Mouse (Mus musculus): Measurements from ENCODE around the gene Dcakd.

Dcakd gene

DNA sequence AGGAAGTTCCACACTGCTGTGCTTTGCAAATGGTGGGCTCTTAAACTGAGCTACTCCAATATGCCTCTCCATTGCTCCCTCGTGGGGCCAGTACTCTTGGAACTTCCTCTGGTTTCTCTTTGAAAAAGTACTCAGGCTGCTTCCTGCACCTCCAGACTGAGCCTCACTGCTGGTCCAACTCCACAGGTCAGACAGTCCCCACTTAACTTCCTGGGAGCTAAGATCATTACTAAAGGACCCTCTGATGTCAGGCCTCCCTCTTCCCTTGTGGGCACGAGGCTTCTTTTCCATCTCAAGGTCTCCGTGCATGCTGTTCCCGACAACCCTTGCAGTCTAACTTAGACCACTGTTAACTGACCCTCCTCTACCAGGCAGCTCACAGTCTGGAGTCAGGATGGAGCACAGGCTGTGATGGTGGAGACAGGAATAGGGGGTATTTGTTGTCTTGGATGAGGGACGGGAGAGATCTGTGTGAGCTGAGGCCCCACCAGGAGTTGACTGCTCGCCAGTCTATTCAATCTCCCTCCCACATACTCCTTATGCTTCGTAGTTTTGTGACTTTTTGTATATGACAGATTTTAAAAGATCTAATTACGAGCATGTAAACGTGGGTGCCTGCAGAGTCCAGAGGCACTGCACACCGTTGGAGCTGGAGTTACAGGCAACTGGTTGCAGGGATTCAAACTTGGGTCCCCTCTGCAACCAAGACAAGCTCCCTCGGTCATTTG, 22.7 kb downstream of the Dcakd start:
- no peak for DNase-seq

DNA sequence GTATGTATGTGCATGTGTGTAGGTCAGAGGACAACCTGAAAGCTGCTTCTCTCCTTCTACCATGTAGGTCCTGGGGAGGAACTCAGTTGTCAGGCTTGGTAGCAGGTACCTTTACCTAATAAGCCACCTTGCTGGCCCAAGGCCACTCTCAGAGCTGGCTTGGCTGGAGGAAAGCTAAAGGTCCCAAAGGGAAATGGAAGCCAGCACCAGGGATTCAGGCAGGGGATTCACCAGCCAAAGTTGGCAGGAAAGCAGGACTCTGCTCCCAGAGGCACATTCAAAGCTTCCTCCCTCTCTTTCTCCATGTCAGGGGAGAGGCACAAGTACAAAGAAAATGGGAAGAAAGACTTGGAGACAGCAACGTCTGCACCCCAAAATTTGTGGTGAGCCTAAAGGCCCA, 23.3 kb downstream of the Dcakd start:
- no peak for DNase-seq

DNA sequence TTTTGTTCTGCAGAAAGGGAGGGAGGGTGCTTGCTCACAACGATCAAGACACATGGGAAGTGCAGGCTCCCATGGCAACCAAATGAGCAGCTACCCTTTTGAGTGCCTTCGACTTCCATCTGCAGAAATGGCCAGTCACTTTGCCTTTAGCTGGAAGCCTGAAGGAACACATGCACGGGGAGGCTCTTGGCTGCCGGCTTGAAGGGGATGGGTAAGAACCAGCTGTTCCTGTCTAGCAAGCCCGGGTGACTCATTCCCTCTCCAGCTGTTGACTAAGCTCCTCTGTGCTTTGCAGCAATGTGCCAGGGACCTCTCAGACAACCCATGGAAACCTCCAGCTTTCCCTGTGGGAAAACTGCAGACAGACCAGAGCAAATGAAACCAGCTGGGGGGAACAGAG, 24.9 kb downstream of the Dcakd start:
- no peak for DNase-seq

DNA sequence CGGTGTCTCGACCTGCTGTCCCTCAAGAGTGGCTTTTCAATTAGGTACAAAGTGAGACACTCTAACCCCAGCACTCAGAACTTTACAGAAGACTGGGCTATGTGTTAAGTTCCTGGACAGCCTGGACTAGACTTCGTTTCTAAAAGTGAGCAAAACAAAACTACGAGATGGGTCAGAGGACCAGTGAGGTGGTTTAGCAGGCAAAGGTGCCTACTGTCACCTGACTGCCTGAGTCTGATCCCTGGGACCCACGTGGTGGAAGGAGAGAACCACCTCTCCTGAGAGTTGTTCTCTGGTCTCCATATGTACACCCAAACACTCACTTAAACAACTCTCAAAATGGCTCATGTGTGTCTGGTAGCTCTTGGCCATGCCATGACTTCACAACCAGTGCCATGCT, 27.1 kb downstream of the Dcakd start:
- DNase-seq = no peak

DNA sequence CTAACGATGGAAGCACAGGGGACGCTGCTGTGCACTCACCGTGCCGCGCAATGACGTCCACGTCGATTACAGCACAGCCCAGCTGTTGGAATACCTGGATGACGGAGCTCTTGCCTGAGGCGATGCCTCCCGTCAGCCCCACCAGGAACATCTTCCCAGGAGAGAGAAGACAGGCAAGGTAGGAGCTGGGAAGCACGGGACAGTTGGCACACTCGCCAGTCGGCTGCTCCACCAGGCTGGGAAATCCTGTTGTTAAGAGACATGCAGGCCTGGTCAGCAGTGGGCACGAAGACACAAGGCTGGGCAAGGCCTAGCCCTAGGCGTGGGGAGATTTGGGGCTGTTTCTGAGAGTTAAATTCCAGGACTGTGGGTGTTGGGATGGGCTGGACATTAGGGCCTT, 28.0 kb downstream of the Dcakd start:
- no peak for DNase-seq

DNA sequence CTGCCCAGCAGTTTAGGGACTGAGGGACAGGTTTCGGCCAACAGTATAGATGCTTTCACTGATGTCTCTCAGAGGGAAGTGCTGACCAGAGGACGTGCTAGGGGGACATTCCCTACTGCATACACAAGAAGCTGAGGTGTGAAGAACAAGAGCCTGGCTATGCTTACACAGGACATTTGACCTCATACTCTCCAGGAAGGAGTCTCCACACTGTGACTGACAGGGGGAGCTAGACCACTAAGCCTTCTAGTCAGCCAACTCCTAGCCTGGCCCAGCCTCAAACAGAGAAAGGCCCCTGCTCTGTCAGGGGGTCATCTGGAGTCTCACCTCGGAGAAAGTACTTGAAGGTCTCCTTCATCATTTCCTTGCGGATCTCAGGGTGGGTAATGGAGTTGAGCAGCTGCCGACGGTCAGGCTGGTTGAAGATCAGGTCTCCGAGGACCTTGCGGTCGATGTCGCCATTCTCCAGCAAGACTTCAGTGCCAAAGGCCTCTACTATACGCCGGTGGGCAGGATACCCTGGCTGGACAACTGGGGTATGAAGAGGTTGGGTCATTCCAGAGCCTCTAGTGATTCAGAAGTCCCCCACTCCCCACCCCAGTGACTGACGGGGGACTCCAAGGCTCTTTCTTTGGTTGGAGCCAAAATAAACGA, 28.7 kb downstream of the Dcakd start:
- DNase-seq = no peak

DNA sequence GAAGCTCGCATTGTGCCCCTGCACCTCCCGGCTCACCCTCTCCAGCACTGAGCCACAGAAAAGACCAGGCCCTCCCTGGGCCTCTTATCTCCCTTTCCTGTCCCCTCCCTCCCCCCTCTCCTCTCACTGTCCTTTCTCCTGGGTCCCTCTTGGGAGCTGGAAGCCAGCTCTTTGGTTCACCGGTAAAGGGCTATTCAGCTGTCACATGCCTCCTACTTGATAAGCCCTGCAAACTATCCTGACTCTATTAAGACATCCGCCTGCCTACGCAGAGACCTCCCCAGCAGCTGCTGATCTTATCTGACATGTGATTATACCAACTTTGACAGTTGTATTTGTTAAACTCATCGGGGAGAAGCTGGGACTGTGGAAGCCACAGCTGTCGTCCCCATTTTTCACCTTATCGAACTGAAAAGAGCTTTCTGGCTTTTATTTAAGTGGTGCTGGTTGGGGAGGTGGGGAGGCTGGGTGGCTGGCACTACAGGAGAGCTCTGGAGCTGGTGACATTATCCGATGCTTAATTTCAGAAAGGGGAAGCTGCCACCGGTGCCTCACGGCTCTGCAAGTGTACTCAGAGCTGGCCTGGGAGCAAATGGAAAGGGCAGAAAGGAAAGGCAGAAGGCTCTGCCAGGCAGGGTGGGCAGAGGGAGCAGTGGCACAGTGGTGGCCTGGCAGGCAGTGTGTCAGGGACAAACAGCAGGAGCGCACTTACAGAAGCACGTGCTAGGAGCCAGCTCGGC, 29.4 kb downstream of the Dcakd start:
- peak; percentile 34 for DNase-seq

DNA sequence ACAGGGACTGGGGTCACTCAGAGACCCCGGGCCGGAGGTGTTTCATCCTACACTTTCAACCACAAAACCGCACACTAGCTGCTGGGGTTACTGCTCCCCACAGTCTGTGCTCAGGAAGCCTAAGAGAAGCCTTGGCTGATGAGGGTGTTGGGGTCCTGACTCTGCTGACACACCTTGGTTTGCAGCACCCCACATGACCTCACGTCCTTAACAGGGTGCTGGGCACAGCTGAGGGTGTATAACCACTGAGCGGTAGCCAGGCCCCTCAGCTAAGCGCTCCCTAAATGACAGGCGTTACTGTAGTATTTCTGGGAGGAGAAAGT, 29.9 kb downstream of the Dcakd start:
- no peak for DNase-seq

DNA sequence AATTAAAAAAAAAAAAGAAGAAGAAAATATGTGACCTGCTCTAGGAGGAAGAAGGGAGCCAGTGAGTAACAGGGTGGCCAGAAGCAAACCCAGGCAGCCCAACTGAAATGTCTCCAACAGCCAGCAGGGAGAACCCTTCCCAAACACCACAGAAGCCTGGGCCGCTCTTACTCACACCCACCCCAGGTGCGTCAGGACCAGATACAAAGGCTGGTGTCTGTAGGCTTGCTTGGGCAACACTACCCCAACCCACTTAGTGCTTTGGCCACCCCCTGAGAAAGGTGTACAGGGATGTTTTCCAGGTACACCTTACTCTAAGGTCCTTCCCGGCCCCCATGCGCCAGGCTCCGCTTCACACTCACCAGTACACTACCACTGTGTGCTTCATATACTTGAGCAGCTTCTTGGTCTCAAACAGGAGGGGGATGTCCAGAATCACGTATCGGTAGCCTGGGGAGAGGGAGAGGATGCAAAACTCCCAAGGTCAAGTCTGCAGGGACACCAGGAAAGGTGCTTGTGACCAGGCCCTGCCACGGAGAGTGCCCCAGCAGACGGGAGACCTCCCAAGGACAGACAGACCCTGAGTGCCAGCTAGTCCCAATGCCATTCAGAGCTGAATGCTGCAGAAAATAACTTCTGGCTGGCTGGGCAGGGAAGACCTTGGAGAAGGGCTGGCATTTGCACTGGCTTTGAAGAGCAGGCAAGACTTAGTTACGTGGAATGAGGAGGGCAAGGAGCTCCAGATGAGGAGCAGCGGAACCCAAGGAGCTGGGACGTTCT, 31.0 kb downstream of the Dcakd start:
- no peak for DNase-seq

DNA sequence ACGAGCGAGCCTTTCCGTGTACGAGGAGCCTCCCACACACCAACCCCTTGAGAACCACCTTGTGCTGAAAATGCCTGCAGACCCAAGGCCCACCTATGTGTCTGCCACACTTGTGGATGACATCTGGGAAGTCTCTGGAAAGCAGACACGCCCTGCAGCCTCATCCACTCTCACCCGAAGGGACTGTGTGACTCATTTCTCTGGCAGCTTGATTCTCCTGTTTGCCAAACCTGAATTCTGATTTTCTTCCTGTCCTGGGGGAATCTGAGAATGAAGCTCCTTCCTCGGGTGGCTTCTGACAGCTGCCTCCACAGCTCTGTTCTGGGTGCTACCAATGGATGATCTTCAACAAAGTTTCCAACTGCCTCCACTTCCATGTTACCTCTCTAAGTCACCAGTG, 31.7 kb downstream of the Dcakd start:
- DNase-seq = no peak

DNA sequence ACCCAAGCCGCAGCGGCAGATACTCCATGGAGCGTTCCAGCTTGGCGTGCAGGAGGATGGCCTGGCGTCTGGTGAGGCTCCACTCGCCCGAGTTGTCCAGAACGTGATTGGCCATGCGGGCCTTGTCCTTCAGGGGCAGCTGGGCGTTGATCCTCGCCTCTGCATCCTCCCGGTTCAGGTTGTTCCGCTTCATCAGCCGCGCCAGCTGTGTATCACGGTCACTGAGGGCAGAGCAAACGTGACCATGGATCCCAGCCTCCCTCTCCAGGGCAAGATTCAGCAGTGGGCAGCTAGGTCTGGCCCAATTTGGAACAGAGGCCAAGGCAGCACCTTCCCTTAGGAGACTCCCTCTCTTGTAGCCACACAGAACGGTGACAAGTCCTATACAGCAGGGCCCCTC, 33.2 kb downstream of the Dcakd start:
- no peak for DNase-seq

DNA sequence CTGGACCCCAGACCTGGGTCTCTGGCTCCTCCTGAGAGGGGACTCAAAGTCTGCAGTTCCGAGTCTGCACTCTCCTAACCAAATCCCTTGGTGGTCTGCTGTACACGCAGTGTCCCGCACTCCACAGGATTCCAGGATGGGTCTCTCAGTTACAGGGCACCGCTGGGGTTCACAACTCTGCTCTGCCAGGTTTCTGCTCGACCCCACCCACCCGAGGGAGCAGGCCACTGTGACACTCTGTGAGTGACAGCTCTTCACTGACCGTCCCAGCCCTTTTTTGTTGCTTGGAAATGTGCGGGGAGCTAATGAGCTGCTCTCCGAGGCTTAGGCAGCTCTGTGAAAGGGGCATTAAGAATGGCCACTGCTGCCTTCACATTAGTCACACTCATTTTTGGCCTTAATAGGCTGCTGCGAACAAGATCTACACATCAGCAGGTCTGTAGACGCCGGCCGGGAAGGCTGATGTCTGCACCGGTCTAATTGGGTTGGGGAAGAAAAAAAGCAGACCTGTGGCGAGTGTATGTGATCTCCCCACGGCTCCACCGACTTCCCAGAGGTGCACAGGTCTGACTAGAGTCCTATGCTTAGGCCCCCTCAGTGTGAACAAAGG, 34.6 kb downstream of the Dcakd start:
- DNase-seq = no peak

DNA sequence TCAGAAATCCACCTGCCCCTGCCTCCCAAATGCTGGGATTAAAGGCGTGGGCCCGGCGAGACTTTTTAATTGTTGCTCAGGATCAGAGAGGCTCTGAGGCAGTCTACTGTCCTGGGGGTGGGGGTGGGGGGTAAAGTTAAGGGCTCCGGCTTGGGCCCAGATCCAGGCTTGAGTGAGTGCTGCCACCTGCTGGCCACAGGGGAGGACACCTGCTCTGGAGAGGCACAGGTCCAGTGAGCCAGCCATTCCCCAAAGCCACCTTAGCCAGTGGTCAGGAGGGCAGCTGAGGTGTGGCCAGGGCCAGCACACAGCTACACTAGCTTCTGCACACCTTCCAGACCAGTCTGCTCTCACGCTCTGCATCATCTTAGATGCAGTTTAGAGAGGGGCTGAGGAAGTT, 35.2 kb downstream of the Dcakd start:
- DNase-seq = peak; percentile 85

DNA sequence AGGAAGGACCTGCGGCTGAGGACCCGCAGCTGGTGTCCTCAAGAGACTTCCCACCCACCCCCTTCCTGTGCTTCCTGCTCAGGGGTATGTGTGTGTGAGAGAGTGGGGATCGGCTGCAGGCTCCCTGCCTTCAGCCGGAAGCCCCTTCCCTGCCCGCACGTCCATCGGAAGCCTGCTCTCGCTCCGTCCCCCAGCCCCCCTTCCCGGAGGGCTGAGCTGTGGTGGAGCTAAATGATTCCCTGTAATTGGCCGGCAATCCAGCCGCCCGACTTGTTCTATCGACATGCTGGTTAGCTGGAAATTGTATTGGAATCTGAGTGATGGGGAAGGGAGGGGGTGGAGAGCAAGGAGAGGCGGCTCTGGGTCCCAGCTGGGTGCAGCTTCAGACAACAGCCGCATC, 36.5 kb downstream of the Dcakd start:
- DNase-seq = peak; percentile 66

DNA sequence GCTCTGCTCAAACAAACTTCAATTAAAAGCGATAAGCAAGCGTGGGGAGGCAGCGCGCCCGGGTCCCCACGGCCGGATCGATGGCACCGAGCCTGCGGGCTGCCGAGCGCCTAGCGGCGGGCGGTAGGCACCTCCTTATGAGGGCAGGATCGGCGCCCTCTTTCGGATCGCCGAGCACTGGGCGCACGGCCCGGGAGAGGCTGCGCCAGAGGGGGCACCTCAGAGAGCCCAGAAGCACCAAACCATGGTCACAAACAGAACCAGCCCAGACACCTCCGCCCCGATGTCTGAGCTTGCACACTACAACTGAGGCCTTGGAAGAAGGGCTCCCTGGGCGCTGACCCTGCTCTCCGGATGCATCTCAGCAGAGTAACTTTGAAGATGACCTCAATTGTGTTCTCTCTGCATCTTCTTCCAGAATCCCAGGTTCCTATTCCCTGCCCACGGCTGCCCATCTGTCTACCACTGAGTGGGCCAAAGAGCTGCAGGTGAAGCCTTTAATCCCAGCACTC, 37.9 kb downstream of the Dcakd start:
- DNase-seq = peak; percentile 64

DNA sequence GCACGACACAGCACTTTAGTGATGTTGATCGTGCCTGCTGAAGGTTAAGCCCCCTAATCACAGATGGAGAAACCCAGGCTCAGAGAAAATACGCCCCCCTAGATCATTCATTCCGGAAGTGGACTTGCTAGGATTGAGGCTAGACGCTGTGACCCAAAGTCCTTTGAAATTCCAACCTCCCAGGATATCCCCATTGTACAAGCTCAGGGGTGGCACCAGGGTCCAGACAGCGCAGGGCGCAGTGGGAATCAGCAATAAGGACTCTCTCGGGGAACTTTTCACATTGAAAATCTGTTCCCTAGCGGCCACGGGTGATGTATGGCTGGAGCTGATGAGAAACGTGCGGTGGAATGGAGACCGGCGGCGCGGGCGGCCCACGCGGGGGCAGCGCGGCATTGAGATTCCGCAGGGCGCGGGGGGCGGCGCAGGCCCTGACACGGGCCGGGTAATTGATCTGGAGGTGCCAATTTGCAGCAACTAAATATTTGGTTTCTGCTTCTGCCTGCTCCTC, 38.4 kb downstream of the Dcakd start:
- DNase-seq = peak; percentile 48

DNA sequence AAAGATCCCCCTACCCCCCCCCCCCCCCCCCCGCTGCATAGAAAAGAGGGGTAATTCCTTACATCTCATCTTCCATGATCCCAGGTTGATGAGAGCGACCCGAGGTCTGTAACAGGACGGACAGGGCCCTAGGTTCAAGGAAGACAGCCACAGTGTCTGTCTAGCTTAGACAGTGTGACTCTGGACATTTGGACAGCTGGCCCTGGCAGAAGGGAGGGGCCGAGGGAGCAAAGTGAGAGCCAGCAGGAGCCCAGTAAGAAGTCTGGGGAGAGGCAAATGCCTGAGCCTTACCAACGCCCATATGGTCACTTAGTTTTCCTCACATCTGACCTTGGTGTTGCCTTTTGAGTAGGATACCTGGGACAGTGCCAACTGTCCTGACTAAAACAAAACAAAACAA, 43.0 kb downstream of the Dcakd start:
- peak; percentile 64 for DNase-seq

DNA sequence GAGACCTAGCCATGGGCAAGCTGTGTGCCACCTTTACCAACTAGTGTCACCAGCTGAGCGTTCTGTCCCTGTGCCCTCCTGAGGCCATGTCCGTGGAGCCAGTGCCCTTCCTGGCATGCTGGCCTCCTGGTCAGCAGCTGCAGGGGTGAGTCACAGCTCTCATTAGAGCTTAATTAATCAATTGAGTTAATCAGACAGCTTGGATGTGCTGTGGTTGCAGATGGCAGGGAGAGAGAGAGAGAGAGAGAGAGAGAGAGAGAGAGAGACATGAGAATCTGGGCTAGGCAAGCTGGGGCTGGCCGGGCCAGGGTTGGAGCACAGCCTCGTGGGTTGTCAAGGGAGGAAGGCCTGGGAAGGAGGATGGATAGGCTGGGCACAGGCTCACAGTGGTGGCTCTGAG, 43.5 kb downstream of the Dcakd start:
- DNase-seq = peak; percentile 89

DNA sequence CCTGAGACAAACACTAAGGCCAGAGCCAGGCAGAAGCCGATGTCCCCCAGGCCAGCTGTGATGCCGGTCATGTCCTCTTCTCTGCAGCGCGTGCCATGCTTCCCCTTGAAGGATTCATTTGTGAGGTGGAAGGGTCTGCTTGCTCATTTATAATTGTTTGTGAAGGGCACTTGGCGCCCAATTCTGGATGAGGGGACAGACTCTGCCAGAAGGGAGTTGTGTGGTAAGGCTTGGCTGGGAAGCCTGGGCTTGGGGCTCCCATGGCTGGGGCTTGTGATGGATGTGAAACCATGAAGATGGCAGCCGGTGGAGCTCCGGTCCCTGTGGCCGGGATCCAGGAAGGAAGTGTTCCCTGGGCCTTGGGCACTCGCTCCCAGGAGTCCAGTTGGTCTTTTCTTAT, 44.0 kb downstream of the Dcakd start:
- no peak for DNase-seq

DNA sequence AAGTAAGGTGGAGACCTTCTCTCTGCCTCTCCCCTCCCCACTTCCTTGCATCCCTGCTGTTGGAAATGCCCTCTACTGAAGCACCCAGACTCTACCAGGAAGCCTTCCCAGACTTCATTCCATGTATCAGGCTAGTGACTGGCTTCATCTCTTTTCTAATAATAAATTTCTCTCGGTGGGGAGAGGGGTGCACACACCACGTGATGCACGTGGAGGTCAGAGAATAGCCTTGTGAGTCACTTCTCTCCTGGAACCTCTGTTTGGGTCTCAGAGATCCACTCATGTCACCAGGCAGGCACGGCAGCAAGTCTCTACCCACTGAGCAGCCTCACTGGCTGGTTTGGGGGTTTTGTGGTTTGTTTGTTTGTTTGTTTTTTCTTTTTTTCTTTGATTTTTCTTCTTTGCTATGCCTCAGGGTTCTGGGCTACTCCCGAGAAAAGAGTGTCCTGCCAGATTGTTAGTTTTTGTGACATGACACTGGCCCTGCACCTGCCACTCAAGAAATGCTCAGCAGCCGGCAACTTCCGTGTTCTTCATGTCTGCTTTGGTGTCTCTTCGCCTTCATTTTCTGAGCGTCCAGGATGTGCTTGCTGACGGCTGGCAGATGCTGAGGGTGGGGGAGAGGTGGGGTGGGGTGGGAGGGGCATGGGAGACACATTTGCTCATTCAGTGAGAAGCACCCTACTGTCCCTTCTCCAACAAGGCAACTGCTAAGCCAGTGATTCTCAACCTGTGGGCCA, 46.8 kb downstream of the Dcakd start:
- DNase-seq = no peak

DNA sequence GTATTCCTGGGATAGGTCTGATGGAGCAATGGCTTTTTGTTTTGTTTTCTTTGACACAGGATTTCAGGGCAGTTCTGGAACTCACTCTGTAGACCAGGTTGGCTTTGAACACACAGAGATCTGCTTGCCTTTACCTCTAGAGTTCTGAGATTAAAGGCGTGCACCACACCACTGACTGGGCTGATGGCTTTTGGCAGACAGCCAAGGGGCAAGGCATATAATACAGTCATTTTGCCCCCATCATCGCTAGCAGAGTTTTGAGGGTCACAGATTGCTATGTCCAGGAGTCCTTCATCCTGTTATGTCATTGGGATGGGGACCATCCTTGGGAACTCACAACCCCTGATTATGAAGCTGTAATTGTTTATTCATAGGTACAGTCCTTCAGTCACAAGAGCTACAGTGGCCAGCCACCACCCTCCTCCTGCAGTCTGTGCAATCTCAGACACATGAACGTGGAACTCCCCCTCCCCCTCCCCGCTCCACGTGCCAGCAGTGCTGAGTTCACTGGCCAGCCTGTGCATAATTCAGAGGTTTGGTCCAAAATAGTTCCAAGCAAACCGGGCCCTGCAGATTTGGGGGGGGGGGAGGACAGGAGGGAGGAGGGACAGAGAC, 50.0 kb downstream of the Dcakd start:
- no peak for DNase-seq

All from retina, postnatal 1 day (tissue).